Mouse (Mus musculus): ENCODE data around the gene Gm11146.

Gm11146 gene

GRCm38 (mm10) chr16:77601994-77602393, at the start of gene Gm11146:
Gene Gm11146, minus strand, starts transcription at chr16:77602094.
- no peak for DNase-seq (ENCODE audit: low spot score in 2 of 2)

- DNase-seq (ENCODE audit: low spot score in 2 of 2) = no peak
These were observed 48.7 kb upstream of the Gm11146 start for GRCm38 (mm10) chr16:77650596-77650995.

- no peak for DNase-seq (ENCODE audit: low spot score in 2 of 2)
These were observed 47.1 kb upstream of the Gm11146 start for GRCm38 (mm10) chr16:77649006-77649405.

GRCm38 (mm10) chr16:77648181-77648580, 46.3 kb upstream of the Gm11146 start:
- DNase-seq (ENCODE audit: low spot score in 2 of 2) = no peak

- no peak for DNase-seq (ENCODE audit: low spot score in 2 of 2)
These were observed 44.3 kb upstream of the Gm11146 start for GRCm38 (mm10) chr16:77646146-77646545.

GRCm38 (mm10) chr16:77644976-77645375, 43.1 kb upstream of the Gm11146 start:
- DNase-seq (ENCODE audit: low spot score in 2 of 2) = no peak

- DNase-seq (ENCODE audit: low spot score in 2 of 2) = peak; percentile 84 to 88
These were observed 42.2 kb upstream of the Gm11146 start for GRCm38 (mm10) chr16:77643871-77644720.

GRCm38 (mm10) chr16:77643036-77643870, 41.4 kb upstream of the Gm11146 start:
- peak; percentile 72 to 85 for DNase-seq (ENCODE audit: low spot score in 2 of 2)

GRCm38 (mm10) chr16:77636497-77636896, 34.6 kb upstream of the Gm11146 start:
- DNase-seq (ENCODE audit: low spot score in 2 of 2) = no peak

- DNase-seq (ENCODE audit: low spot score in 2 of 2) = no peak
These were observed 30.5 kb upstream of the Gm11146 start for GRCm38 (mm10) chr16:77632315-77632881.

GRCm38 (mm10) chr16:77622681-77623080, 20.8 kb upstream of the Gm11146 start:
- DNase-seq (ENCODE audit: low spot score in 2 of 2) = no peak

GRCm38 (mm10) chr16:77602581-77602980, 687 bp upstream of the Gm11146 start:
- no peak for DNase-seq (ENCODE audit: low spot score in 2 of 2)

- no peak for DNase-seq (ENCODE audit: low spot score in 2 of 2)
These were observed 3.1 kb downstream of the Gm11146 start for GRCm38 (mm10) chr16:77598787-77599186.

GRCm38 (mm10) chr16:77596556-77596955, 5.3 kb downstream of the Gm11146 start:
- DNase-seq (ENCODE audit: low spot score in 2 of 2) = peak; percentile 48 to 49

GRCm38 (mm10) chr16:77595661-77596060, 6.2 kb downstream of the Gm11146 start:
- no peak for DNase-seq (ENCODE audit: low spot score in 2 of 2)

GRCm38 (mm10) chr16:77594553-77594952, 7.3 kb downstream of the Gm11146 start:
- DNase-seq (ENCODE audit: low spot score in 2 of 2) = peak; percentile 79 to 87

- DNase-seq (ENCODE audit: low spot score in 2 of 2) = peak; percentile 73 to 75
These were observed 8.0 kb downstream of the Gm11146 start for GRCm38 (mm10) chr16:77593828-77594421.

- DNase-seq (ENCODE audit: low spot score in 2 of 2) = peak; percentile 41 to 53
These were observed 8.9 kb downstream of the Gm11146 start for GRCm38 (mm10) chr16:77592986-77593385.

- no peak for DNase-seq (ENCODE audit: low spot score in 2 of 2)
These were observed 28.9 kb downstream of the Gm11146 start for GRCm38 (mm10) chr16:77573036-77573435.

GRCm38 (mm10) chr16:77569457-77569856, 32.4 kb downstream of the Gm11146 start:
- DNase-seq (ENCODE audit: low spot score in 2 of 2) = no peak

GRCm38 (mm10) chr16:77568384-77568783, 33.5 kb downstream of the Gm11146 start:
- DNase-seq (ENCODE audit: low spot score in 2 of 2) = no peak

GRCm38 (mm10) chr16:77562852-77563251, 39.0 kb downstream of the Gm11146 start:
- DNase-seq (ENCODE audit: low spot score in 2 of 2) = no peak
